Mouse (Mus musculus) heart, adult 18-20 months (tissue): ENCODE measurements at regions not wholly inside any gene's neighbourhood (a gene's known extent, or its start where the extent isn't known, plus 50 kb on each side); places are given as distances from the start of the nearest gene placed in this dataset.

Source experiments
- DNase-seq, 2 experiments: peaks; one replicate each; pipeline ENCODE4 v3.0.0; 2021 to 2022; ENCODE audit warnings: mixed read lengths in 1 of 2

- DNase-seq: peak; percentile 91 to 100
These were observed 2140.3 kb upstream of the Cdh20 start for GRCm38 (mm10) chr1:102628061-102628460.

DNA sequence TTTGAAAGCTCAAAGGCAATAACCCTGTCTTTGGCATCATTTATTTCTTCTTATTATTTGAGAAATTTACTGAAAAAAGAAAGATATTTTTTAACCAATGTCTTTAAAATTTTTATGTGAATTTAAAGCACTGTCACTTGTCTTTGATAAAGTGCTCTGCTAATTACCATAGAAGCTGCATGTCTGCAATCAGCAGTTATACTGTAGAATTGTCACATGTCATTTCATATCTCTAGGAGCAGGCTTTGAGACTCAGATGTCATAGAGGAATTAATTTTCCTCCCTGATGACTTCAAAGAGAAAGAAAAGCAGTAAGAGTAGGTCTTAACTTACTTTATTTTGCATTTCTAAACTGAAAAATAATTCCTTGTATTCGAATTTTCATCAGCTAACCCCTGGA is 2123.9 kb upstream of the Cdh20 start:
- no peak for DNase-seq

DNA sequence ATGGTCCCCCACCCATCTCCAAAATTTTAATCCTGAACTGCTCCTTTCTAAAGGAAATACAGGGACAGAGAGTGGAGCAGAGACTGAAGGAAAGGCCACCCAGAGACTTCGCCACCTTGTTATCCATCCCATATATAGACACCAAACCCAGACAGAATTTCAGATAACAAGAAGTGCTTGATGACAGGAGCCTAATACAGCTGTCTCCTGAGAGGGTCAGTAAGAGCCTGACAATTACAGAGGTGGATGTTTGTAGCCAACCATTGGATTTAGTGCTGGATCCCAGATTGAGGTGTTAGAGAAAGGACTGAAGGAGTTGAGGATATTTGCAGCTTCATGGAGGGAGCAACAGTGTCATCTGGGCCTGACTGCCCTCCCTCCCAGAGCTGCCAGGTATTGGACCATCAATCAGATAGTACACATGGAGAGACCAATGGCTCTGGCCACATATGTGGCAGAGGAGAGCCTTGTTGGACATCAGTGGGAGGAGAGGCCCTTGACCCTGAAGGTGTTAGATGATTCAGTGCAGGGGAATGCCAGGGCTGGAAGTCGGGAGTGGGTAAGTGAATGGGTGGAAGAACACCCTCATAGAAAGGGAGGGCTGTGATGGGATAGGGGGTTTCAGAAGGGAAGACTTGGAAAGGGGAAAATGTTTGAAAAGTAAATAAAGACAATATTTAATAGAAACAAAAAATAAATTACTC is 2080.8 kb upstream of the Cdh20 start:
- DNase-seq: no peak

DNA sequence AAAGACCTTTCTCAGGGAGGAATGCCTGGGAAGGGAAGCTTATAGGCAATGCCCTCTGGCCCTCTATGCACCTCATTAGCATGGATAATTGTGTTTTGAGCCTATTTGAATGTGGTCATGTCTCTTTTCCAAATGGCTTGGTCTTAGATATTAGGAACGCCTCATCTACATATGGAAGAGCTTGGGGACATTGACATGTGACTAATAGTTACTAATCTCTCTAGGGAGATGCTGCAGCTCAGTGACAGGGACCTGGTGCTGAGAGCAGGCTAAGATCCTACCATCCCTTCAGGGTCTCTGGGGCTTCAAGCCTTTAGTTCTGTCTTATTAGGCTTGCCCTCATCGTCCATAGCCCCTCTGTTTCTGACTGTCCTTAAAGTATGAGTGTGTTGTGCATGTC is 2051.9 kb upstream of the Cdh20 start:
- no peak for DNase-seq

DNA sequence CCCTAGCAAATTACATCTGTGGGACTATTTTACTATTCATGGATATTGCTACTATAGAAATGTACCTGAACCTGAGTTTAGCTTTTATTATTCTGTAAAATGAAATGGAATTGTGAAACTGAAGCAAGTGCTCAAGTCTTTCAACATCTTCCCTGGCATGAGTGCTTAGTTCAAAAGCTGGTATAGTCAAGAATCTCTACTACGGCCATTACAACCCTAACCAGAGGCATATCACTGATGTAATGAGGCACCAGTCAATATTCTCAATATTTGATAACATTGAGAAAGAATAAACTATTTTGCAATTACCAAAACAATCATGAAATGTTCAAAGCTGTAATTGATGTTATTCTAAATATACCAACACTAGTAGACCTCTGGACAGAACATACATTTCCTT is 2034.3 kb upstream of the Cdh20 start:
- no peak for DNase-seq

DNA sequence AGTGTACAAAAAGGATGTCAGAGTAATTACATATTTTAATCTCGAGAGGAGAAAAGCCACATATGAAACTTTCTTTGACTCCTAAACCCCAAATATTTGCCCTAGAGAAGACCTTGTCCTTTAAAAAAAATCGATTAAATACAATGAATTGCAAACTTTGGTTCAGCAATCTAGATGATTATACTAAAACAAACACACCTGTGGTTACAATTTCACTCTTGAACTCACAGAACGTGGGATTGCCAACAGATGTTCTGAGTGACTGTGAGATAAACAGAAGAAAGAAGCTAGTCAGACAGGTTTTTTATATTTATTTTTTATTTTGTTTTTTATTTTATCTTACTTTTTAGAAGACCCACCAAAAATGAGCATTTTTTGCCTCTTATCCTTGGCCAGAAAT is 2032.9 kb upstream of the Cdh20 start:
- DNase-seq: no peak

- no peak for DNase-seq
These were observed 2010.4 kb upstream of the Cdh20 start for GRCm38 (mm10) chr1:102757941-102758340.
